Comparison of ENCODE assay signal across 29 mouse cellular contexts in the genomic region with DNA sequence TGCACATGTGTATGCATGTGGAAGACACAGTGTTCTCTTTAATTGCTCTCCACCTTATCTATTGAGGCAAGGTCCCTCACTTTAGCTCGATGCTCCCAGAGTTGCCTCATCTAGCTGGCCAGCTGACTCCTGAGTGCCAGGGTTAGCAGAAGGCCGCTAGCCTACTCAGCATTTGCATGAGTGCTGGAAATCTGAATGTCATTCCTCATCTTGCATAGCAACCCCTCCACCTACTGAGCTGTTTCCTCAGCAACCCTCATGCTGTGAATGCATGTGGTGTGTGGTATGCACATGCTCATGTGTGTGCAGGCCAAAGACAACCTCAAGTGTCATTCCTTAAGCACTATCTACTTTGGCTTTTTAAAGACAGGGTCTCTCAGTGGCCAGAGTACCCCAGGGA. TPM values are rescaled to one million over a fixed set of nuclear protein-coding genes. Genes with fewer than 3 reads are reported as not detected.
DNase-seq lines count a peak whose midpoint lies in the region; ATAC-seq lines count a peak whose summit lies in the region.
"Had no signal": no experiment of that assay in that cellular context is flagged by ENCODE, and none has a peak within 500 bp of the region (broad histone marks: within the 10 kb centered on the region; RNA-seq: fewer than 3 reads in every experiment).

No protein-coding gene starts in this region.

- H3K27me3 ChIP-seq in neural tube, embryonic 11.5 days (ENCODE audit: control insufficient read depth, insufficient read depth, low read length), result no peaks in the 10 kb centered on the region
- H3K27me3 ChIP-seq: heart, embryonic 15.5 days; hindbrain, embryonic 12.5 days; kidney, embryonic 15.5 days; limb, embryonic 12.5 days; liver, embryonic 15.5 days; midbrain, embryonic 12.5 days; neural tube, embryonic 15.5 days; Patski; stomach, embryonic 15.5 days had no signal

- ATAC-seq in neural tube, embryonic 11.5 days (ENCODE audit: insufficient read depth, low FRiP score, low TSS enrichment), result no peak
- ATAC-seq: forebrain, embryonic 16.5 days; Patski had no signal

- H3K4me1 ChIP-seq in neural tube, embryonic 11.5 days (ENCODE audit: control insufficient read depth, insufficient read depth, low read length), result no peaks in the 10 kb centered on the region
- H3K4me1 ChIP-seq: kidney, embryonic 15.5 days; limb, embryonic 12.5 days; liver, embryonic 15.5 days; midbrain, embryonic 12.5 days; neural tube, embryonic 15.5 days; stomach, embryonic 15.5 days had no signal

- H3K9me3 ChIP-seq in neural tube, embryonic 11.5 days (ENCODE audit: control insufficient read depth, low read length), result no peaks in the 10 kb centered on the region
- H3K9me3 ChIP-seq: heart, embryonic 15.5 days; hindbrain, embryonic 12.5 days; kidney, embryonic 15.5 days; limb, embryonic 12.5 days; liver, embryonic 15.5 days; neural tube, embryonic 15.5 days; stomach, embryonic 15.5 days had no signal

- no peak overlapping the region for H3K9ac ChIP-seq in neural tube, embryonic 11.5 days (ENCODE audit: low read length)
- H3K9ac ChIP-seq: heart, embryonic 15.5 days; hindbrain, embryonic 12.5 days; kidney, embryonic 15.5 days; limb, embryonic 12.5 days; liver, embryonic 15.5 days; lung, embryonic 14.5 days; midbrain, embryonic 12.5 days; neural tube, embryonic 15.5 days; stomach, embryonic 15.5 days had no signal

- H3K36me3 ChIP-seq in neural tube, embryonic 11.5 days (ENCODE audit: control insufficient read depth, insufficient read depth, low read length), result no peaks in the 10 kb centered on the region
- H3K36me3 ChIP-seq: heart, embryonic 15.5 days; kidney, embryonic 15.5 days; limb, embryonic 12.5 days; liver, embryonic 15.5 days; stomach, embryonic 15.5 days had no signal

- H3K27ac ChIP-seq in neural tube, embryonic 11.5 days (ENCODE audit: low read depth, low read length), result no peak overlapping the region
- H3K27ac ChIP-seq: heart, embryonic 15.5 days; hindbrain, embryonic 12.5 days; kidney, embryonic 15.5 days; left cerebral cortex, adult 2 months; limb, embryonic 12.5 days; liver, embryonic 15.5 days; midbrain, embryonic 12.5 days; neural tube, embryonic 15.5 days; stomach, embryonic 15.5 days had no signal

- 67% methylated on average over 2 of the region's 2 CpGs for WGBS in neural tube, embryonic 11.5 days

- DNase-seq in embryo, embryonic 11 days, result peak; percentile 8
- DNase-seq in embryo, embryonic 10 days (ENCODE audit: low spot score), result no peak
- DNase-seq in layer of hippocampus, adult 18-20 months (ENCODE audit: low spot score in 2 of 2), result peak; percentile 19 to 69
- DNase-seq in layer of hippocampus, adult 8-10 months (ENCODE audit: low spot score in 2 of 2), result no peak
- DNase-seq in neural tube, embryonic 11.5 days (ENCODE audit: low spot score), result peak; percentile 17
- no peak for DNase-seq in neural tube, embryonic 10.5 days (ENCODE audit: extremely low spot score, low spot score)
- no peak for DNase-seq in kidney, adult 9 months
- no peak for DNase-seq in ovary, postnatal 10 days (ENCODE audit: low spot score)
- DNase-seq: cerebellum, adult 11 months; cerebellum, adult 9-10 months; gastrocnemius, postnatal 10 days; kidney, adult 11 months; kidney, postnatal 25 days; lung, embryonic 14.5 days; lung, postnatal 14 days; right cerebral cortex, postnatal 25 days; thymus, postnatal 14 days had no signal

- no peak overlapping the region for H3K4me3 ChIP-seq in neural tube, embryonic 11.5 days (ENCODE audit: low read depth, low read length)
- H3K4me3 ChIP-seq: erythroblast, embryonic 14.5 days; heart, embryonic 15.5 days; hindbrain, embryonic 12.5 days; kidney, embryonic 15.5 days; left cerebral cortex, adult 2 months; limb, embryonic 12.5 days; liver, embryonic 15.5 days; midbrain, embryonic 12.5 days; neural tube, embryonic 15.5 days; stomach, embryonic 15.5 days had no signal

- H3K4me2 ChIP-seq in neural tube, embryonic 11.5 days (ENCODE audit: low read depth), result no peak overlapping the region
- H3K4me2 ChIP-seq: heart, embryonic 15.5 days; hindbrain, embryonic 12.5 days; kidney, embryonic 15.5 days; limb, embryonic 12.5 days; liver, embryonic 15.5 days; lung, embryonic 14.5 days; midbrain, embryonic 12.5 days; neural tube, embryonic 15.5 days; stomach, embryonic 15.5 days had no signal

RNA-seq across cellular contexts. Expression of gene Tsga10, which starts 15.5 kb away (rescaled TPM):
- 10 to 100 TPM; 22.1 to 22.5 TPM for total RNA-seq in layer of hippocampus, adult 18-20 months (2021)
- 10 to 100 TPM; 20.1 to 29.9 (median 23.7) TPM for total RNA-seq in layer of hippocampus, adult 8-10 months (2022)
- polyA plus RNA-seq in neural tube, embryonic 11.5 days (2014; fragmentation: Nextera tagmentation; extraction: Ambion mirVana), result 15.8 and 16.7 TPM in 2 replicates

RNA-seq across cellular contexts. Expression of gene Lipt1, which starts 20.8 kb away (rescaled TPM):
- 1 to 10 TPM; 6.7 to 8.6 TPM for total RNA-seq in layer of hippocampus, adult 18-20 months (2021)
- 1 to 10 TPM; 7.1 to 9.2 (median 8.6) TPM for total RNA-seq in layer of hippocampus, adult 8-10 months (2022)
- 7.6 and 7.8 TPM in 2 replicates for polyA plus RNA-seq in neural tube, embryonic 11.5 days (2014; fragmentation: Nextera tagmentation; extraction: Ambion mirVana)
- polyA plus RNA-seq: erythroblast, embryonic 14.5 days had no signal

RNA-seq across cellular contexts. Expression of gene Mitd1, which starts 39.5 kb away (rescaled TPM):
- total RNA-seq in layer of hippocampus, adult 18-20 months (2021), result 10 to 100 TPM in 1 of 2 experiments, 1 to 10 TPM in 1; 9.2 to 14.0 TPM
- 10 to 100 TPM in 3 of 4 experiments, 1 to 10 TPM in 1; 8.6 to 14.7 (median 12.9) TPM for total RNA-seq in layer of hippocampus, adult 8-10 months (2022)
- 23.4 and 23.9 TPM in 2 replicates for polyA plus RNA-seq in neural tube, embryonic 11.5 days (2014; fragmentation: Nextera tagmentation; extraction: Ambion mirVana)

RNA-seq across cellular contexts. Expression of gene Mrpl30, which starts 39.6 kb away (rescaled TPM):
- total RNA-seq in layer of hippocampus, adult 18-20 months (2021), result 100 to 1,000 TPM; 137 to 140 TPM
- 100 to 1,000 TPM; 131 to 158 (median 140) TPM for total RNA-seq in layer of hippocampus, adult 8-10 months (2022)
- 219 and 231 TPM in 2 replicates for polyA plus RNA-seq in neural tube, embryonic 11.5 days (2014; fragmentation: Nextera tagmentation; extraction: Ambion mirVana)

Comparison
In these comparisons a context has a peak if more than half of its experiments do, and no peak if none do; other contexts are left out.
1. DNase-seq: peak in embryo, embryonic 11 days (single experiment), layer of hippocampus, adult 18-20 months (2 of 2) and neural tube, embryonic 11.5 days (single experiment); none in embryo, embryonic 10 days (single experiment), layer of hippocampus, adult 8-10 months (0 of 2), neural tube, embryonic 10.5 days (single experiment), kidney, adult 9 months (single experiment) and ovary, postnatal 10 days (single experiment).